Mouse (Mus musculus) spleen, adult 2 months (tissue): Measurements from ENCODE around the gene Ddo.

Source experiments
- CTCF ChIP-seq: fragments of 200-500 bp; IDR thresholded peaks from 2 replicates; pipeline ENCODE4 v1.5.1; 2011; ENCODE audit warnings: mild to moderate bottlenecking, inconsistent platforms; ENCODE audit not compliant: insufficient read depth, insufficient read length, insufficient replicate concordance; ENCODE audit errors: extremely low read depth
- POLR2A ChIP-seq: fragments of 200-500 bp; IDR thresholded peaks from 2 replicates; pipeline ENCODE4 v1.6.1; 2011; ENCODE audit warnings: low read depth, low read length, inconsistent platforms

GRCm38 (mm10) chr10:40629656-40630311 is at the start of gene Ddo:
- TF ChIP-seq POLR2A (no peak), CTCF (no peak)
